Mouse (Mus musculus) heart, postnatal 0 days (tissue): Measurements from ENCODE around the gene Tex10. TPM values are rescaled to one million over a fixed set of nuclear protein-coding genes. Genes with fewer than 3 reads are reported as not detected.

Experiments
- ATAC-seq: fragments of 200-750 bp; cut with Nextera tagmentation; 2 replicates; pipeline ENCODE4 v1.8.0; 2017; ENCODE audit warnings: low read depth, moderate number of reproducible peaks, moderate library complexity; ENCODE audit not compliant: insufficient read depth
- DNase-seq: peaks from one replicate; pipeline ENCODE4 v3.0.0-alpha.2; 2016; ENCODE audit warnings: low spot score
- H3K27ac ChIP-seq: fragments of 300-500 bp; sonication (generic); 2 replicates; pipeline ENCODE4 v1.5.1; 2014; ENCODE audit warnings: low read depth, mild to moderate bottlenecking
- H3K27me3 ChIP-seq: fragments of 300-500 bp; sonication (generic); 2 replicates; pipeline ENCODE4 v1.6.1; 2014; ENCODE audit warnings: low read length, mixed read lengths; ENCODE audit not compliant: control insufficient read depth, insufficient read depth
- H3K36me3 ChIP-seq: fragments of 300-500 bp; sonication (generic); replicated peaks from 2 replicates; pipeline ENCODE4 v1.6.1; 2014; ENCODE audit warnings: low read length, mixed read lengths; ENCODE audit not compliant: control insufficient read depth, insufficient read depth
- H3K4me1 ChIP-seq: fragments of 300-500 bp; sonication (generic); 2 replicates; pipeline ENCODE4 v1.6.1; 2014; ENCODE audit warnings: antibody characterized with exemption; ENCODE audit not compliant: control insufficient read depth, insufficient read depth
- H3K4me2 ChIP-seq: fragments of 300-500 bp; sonication (generic); 2 replicates; pipeline ENCODE4 v1.6.1; 2014; ENCODE audit warnings: low read depth, mild to moderate bottlenecking, low read length, moderate library complexity
- H3K4me3 ChIP-seq: fragments of 300-500 bp; sonication (generic); 2 replicates; pipeline ENCODE4 v1.5.1; 2014; ENCODE audit warnings: low read depth, low read length
- H3K9ac ChIP-seq: fragments of 300-500 bp; sonication (generic); replicated peaks from 2 replicates; pipeline ENCODE4 v1.6.1; 2014; ENCODE audit warnings: low read depth, low read length, mixed read lengths
- H3K9me3 ChIP-seq: fragments of 300-500 bp; sonication (generic); replicated peaks from 2 replicates; pipeline ENCODE4 v1.6.1; 2016; ENCODE audit warnings: low read length; ENCODE audit not compliant: control insufficient read depth
- CTCF ChIP-seq: IDR thresholded peaks from 2 replicates; pipeline ENCODE4 v1.5.1; 2016; ENCODE audit warnings: antibody characterized with exemption, control low read depth, low read depth
- EP300 ChIP-seq: IDR thresholded peaks from 2 replicates; pipeline ENCODE4 v1.6.1; 2016; ENCODE audit warnings: antibody characterized with exemption, low read depth
- WGBS: fragments of 180-500 bp; shearing (Covaris S2); extraction: QIAGEN DNeasy Blood & Tissue Kit; methylation state at CpG from one replicate; pipeline ENCODE4 v1.1.7; 2014; 5-methylcytosine and 5-hydroxymethylcytosine counted together
- polyA plus RNA-seq: library from polyadenylated mRNA; unstranded; fragments of >200 nt; fragmentation: Nextera tagmentation; extraction: Ambion mirVana; gene quantifications from 2 replicates; pipeline ENCODE4 v1.2.1, GENCODE M21; 2015
- total RNA-seq: library from RNA; depleted of rRNA; stranded (reverse); fragments of >200 nt; gene quantifications from 2 replicates; pipeline ENCODE4 v1.2.3, GENCODE M21; 2014; ENCODE audit warnings: low replicate concordance; rRNA removed

The Tex10 gene
- total and polyA plus RNA-seq, 2 experiments from 2014 or later, result 14.5 to 18.2 TPM

GRCm38 (mm10) chr4:48403066-48403640, 70.1 kb downstream of the Tex10 start:
- peak overlapping the region; percentile 83 for H3K27ac ChIP-seq
- DNase-seq, result peak; percentile 43

DNA sequence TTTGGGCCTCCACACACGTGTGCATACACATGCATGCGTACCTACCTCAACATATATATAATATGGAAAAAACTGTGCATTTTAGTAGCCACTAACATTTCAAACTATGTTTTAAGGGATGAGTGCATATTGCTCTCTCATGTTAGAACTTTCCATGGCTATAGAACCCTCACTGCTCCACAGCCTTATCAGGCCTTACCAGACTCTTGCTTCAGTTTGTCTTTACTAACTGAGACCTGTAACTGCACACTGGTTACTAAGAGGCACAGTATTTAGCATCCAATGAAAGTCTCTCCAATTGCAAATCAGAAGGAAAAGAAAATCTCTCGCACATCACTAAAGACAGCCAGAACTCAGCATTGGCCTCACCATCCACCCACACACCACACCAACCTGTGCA, 76.3 kb downstream of the Tex10 start:
- ATAC-seq (no peak), DNase-seq (no peak)
- H3K9ac ChIP-seq, result no peak overlapping the region
- H3K27me3 ChIP-seq, result no peaks in the 10 kb centered on the region
- no peak overlapping the region for H3K4me2 ChIP-seq
- no peaks in the 10 kb centered on the region for H3K9me3 ChIP-seq
- H3K4me1 ChIP-seq, result no peaks in the 10 kb centered on the region
- no peaks in the 10 kb centered on the region for H3K36me3 ChIP-seq
- WGBS, result 96% methylated on average over 3 of the region's 3 CpGs
- no peak overlapping the region for H3K27ac ChIP-seq
- TF ChIP-seq CTCF (no peak), EP300 (no peak)
- no peak overlapping the region for H3K4me3 ChIP-seq

More at GRCm38 (mm10) chr4:48403066-48403640, 70.1 kb downstream of the Tex10 start:
- TF ChIP-seq CTCF, result no peak
- TF ChIP-seq EP300, result no peak
- WGBS, result 27% methylated on average over 16 of the region's 16 CpGs
- H3K4me1 ChIP-seq, result peaks cover 7% of the 10 kb centered on the region; the same call in 1 of the 2 replicates
- H3K4me2 ChIP-seq, result peak overlapping the region; percentile 22; the same call in 1 of the 2 replicates
- H3K4me3 ChIP-seq, result no peak overlapping the region
- ATAC-seq, result peak; percentile 65
- H3K9ac ChIP-seq, result no peak overlapping the region
- H3K9me3 ChIP-seq, result no peaks in the 10 kb centered on the region
- no peaks in the 10 kb centered on the region for H3K36me3 ChIP-seq
- H3K27me3 ChIP-seq, result no peaks in the 10 kb centered on the region

DNA sequence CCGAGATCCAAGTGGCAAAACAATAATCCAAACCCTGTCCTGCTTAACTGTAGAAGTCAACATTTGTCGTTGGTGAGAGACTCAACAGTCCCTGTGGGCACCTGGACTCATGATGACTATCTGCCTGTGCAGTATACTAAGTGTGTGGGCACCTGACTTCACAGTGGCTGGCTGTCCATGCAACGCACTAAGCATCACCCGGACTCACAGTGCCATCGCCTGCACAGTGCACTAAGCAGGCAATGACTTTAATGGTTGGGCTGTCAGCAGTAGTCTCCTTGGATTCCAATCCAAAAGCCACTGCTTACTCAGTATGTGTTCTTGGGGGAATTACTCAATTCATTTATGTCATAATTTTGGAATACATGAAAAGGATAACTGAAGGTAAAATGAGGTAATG, 90.8 kb downstream of the Tex10 start:
- H3K27ac ChIP-seq, result no peak overlapping the region
- no peaks in the 10 kb centered on the region for H3K36me3 ChIP-seq
- 74% methylated on average over 5 of the region's 5 CpGs for WGBS
- no peak for ATAC-seq
- TF ChIP-seq EP300 (no peak), CTCF (no peak)
- no peak overlapping the region for H3K4me3 ChIP-seq
- no peaks in the 10 kb centered on the region for H3K27me3 ChIP-seq
- H3K9ac ChIP-seq, result no peak overlapping the region
- no peak overlapping the region for H3K4me2 ChIP-seq
- DNase-seq, result no peak
- no peaks in the 10 kb centered on the region for H3K9me3 ChIP-seq
- H3K4me1 ChIP-seq, result no peaks in the 10 kb centered on the region

DNA sequence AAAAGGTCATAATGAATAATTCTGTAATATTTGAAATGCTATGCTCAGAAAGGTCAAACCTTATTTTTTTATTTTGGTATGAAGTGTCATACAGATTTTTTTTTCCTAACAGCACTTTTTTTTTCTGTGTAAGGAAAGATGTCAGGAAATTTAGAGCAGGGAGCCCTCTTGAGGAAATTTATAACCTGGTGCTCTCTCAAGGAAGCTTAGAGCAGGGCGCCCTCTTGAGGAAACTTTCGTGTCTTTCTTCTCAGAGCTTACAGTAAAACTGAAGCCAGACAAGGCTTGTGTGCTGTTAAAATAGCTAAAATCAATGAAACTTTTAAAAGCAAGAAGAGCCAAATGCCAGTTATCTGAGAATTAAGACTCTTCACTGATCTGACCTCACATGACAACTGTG, 92.3 kb downstream of the Tex10 start:
- H3K4me1 ChIP-seq, result no peaks in the 10 kb centered on the region
- ATAC-seq (no peak), DNase-seq (peak; percentile 78)
- TF ChIP-seq CTCF, result peak; percentile 77
- no peak for TF ChIP-seq EP300
- H3K27me3 ChIP-seq, result no peaks in the 10 kb centered on the region
- WGBS, result 1% methylated on average over 2 of the region's 2 CpGs
- H3K27ac ChIP-seq, result no peak overlapping the region
- H3K9ac ChIP-seq, result no peak overlapping the region
- H3K9me3 ChIP-seq, result no peaks in the 10 kb centered on the region
- H3K36me3 ChIP-seq, result no peaks in the 10 kb centered on the region
- no peak overlapping the region for H3K4me3 ChIP-seq
- no peak overlapping the region for H3K4me2 ChIP-seq

Other genes starting within 250 kb of the Tex10 start
- gene Erp44, start 193.9 kb downstream of the Tex10 start, total RNA-seq, result 14.1 and 14.3 TPM in 2 replicates
- 40.9 and 45.8 TPM in 2 replicates for gene Erp44, start 193.9 kb downstream of the Tex10 start, polyA plus RNA-seq
- 4.3 and 4.4 TPM in 2 replicates for gene Invs, start 193.7 kb downstream of the Tex10 start, total RNA-seq
- 1.6 and 2.1 TPM in 2 replicates for gene Invs, start 193.7 kb downstream of the Tex10 start, polyA plus RNA-seq
- gene Msantd3, start 66.5 kb upstream of the Tex10 start, total RNA-seq, result 18.1 and 25.9 TPM in 2 replicates
- 21.3 and 23.0 TPM in 2 replicates for gene Msantd3, start 66.5 kb upstream of the Tex10 start, polyA plus RNA-seq
- 17.7 and 31.6 TPM in 2 replicates for gene Tmeff1, start 111.7 kb upstream of the Tex10 start, total RNA-seq
- 14.7 and 15.2 TPM in 2 replicates for gene Tmeff1, start 111.7 kb upstream of the Tex10 start, polyA plus RNA-seq
- 18.1 and 27.7 TPM in 2 replicates for gene Cavin4, start 190.1 kb upstream of the Tex10 start, total RNA-seq
- 25.0 and 27.7 TPM in 2 replicates for gene Cavin4, start 190.1 kb upstream of the Tex10 start, polyA plus RNA-seq